Mouse (Mus musculus) liver, embryonic 16.5 days (tissue): ENCODE data around the gene Zfp410. TPM values are rescaled to one million over a fixed set of nuclear protein-coding genes. Genes with fewer than 3 reads are reported as not detected.

Source experiments
- ATAC-seq: fragments of 200-750 bp; cut with Nextera tagmentation; 2 replicates; pipeline ENCODE4 v1.8.0; 2017; ENCODE audit warnings: low read depth, mild to moderate bottlenecking, moderate number of reproducible peaks, moderate library complexity
- H3K27ac ChIP-seq: fragments of 300-500 bp; sonication (generic); 2 replicates; pipeline ENCODE4 v1.5.1; 2014; ENCODE audit warnings: mild to moderate bottlenecking, low read length
- H3K27me3 ChIP-seq: fragments of 300-500 bp; sonication (generic); 2 replicates; pipeline ENCODE4 v1.6.1; 2014; ENCODE audit warnings: low read depth, low read length, mixed read lengths; ENCODE audit not compliant: control insufficient read depth, insufficient read depth
- H3K36me3 ChIP-seq: fragments of 300-500 bp; sonication (generic); 2 replicates; pipeline ENCODE4 v1.6.1; 2014; ENCODE audit warnings: mild to moderate bottlenecking; ENCODE audit not compliant: control insufficient read depth, insufficient read depth
- H3K4me1 ChIP-seq: fragments of 300-500 bp; sonication (generic); 2 replicates; pipeline ENCODE4 v1.6.1; 2014; ENCODE audit warnings: low read depth, low read length, mixed read lengths; ENCODE audit not compliant: control insufficient read depth
- H3K4me2 ChIP-seq: fragments of 300-500 bp; sonication (generic); 2 replicates; pipeline ENCODE4 v1.6.1; 2014; ENCODE audit warnings: low read depth, low read length, mixed read lengths
- H3K4me3 ChIP-seq: fragments of 300-500 bp; sonication (generic); 2 replicates; pipeline ENCODE4 v1.5.1; 2014; ENCODE audit warnings: low read depth, mild to moderate bottlenecking, low read length
- H3K9ac ChIP-seq: fragments of 300-500 bp; sonication (generic); 2 replicates; pipeline ENCODE4 v1.6.1; 2014; ENCODE audit warnings: low read depth, low read length
- H3K9me3 ChIP-seq: fragments of 300-500 bp; sonication (generic); replicated peaks from 2 replicates; pipeline ENCODE4 v1.6.1; 2016; ENCODE audit warnings: low read length; ENCODE audit not compliant: control insufficient read depth
- WGBS: fragments of 180-500 bp; shearing (Covaris S2); extraction: QIAGEN DNeasy Blood & Tissue Kit; methylation state at CpG from one replicate; pipeline ENCODE4 v1.1.7; 2014; ENCODE audit not compliant: insufficient replicate concordance; 5-methylcytosine and 5-hydroxymethylcytosine counted together
- polyA plus RNA-seq: library from polyadenylated mRNA; unstranded; fragments of >200 nt; fragmentation: Nextera tagmentation; extraction: Ambion mirVana; gene quantifications from 2 replicates; pipeline ENCODE4 v1.2.1, GENCODE M21; 2015

Gene Zfp410
- polyA plus RNA-seq, 1 experiment from 2014 or later, result 32.3 TPM

DNA sequence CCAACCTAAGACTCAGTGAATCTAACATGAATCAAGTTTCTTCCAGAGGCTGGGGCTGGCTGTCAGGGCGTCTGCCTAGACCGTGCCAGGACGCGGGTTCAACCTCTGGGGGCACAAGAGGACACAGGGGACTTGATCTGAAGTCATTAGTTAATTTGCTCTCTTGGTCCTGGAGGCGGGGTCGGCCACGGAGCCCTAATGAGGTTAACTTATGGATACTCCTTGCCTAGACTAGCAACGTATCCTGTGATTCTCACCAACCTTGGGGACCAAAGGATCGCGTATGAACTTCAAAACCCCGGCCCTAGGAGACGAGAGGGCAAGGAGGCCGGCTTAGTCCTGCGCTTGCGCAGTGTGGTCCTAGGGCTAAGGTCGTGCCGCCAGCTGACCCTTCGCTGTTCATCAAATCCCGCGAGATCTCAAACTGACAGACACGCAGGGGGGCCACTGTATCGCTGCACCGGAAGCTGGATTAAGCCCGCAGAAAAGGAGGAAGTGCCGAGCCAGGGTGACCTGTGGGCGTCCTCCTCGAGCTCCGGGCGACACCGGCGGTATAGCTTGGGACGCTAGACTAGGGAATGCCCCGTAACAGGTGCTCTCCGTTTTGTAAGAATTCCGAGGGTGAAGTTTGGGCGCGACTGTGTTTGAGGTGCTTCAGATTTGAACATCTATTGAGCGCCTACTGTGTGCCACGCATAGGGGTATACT, 31.6 kb upstream of the Zfp410 start, which contains the start of gene Ptgr2:
Gene Ptgr2, plus strand, starts transcription at position 348 of the 708 bp plus-strand sequence.
- Histone ChIP-seq H3K27me3 (no peaks in the 10 kb centered on the region), H3K9ac (peak within 1 kb of the TSS; percentile 85), H3K9me3 (no peaks in the 10 kb centered on the region), H3K27ac (peak within 1 kb of the TSS; percentile 91), H3K4me3 (peak within 1 kb of the TSS; percentile 74), H3K36me3 (no peaks in the 10 kb centered on the region), H3K4me1 (peaks cover 16% of the 10 kb centered on the region), H3K4me2 (peak within 1 kb of the TSS; percentile 66)
- peak; percentile 99 for ATAC-seq
- WGBS, result under 1% methylated on average over 39 of the region's 39 CpGs

GRCm38 (mm10) chr12:84285593-84285968, 31.1 kb upstream of the Zfp410 start:
- Histone ChIP-seq H3K36me3 (no peaks in the 10 kb centered on the region), H3K4me3 (peak overlapping the region; percentile 74), H3K4me2 (peak overlapping the region; percentile 66), H3K9me3 (no peaks in the 10 kb centered on the region), H3K9ac (peak overlapping the region; percentile 85), H3K4me1 (peaks cover 16% of the 10 kb centered on the region), H3K27ac (peak overlapping the region; percentile 91), H3K27me3 (no peaks in the 10 kb centered on the region)
- WGBS, result 13% methylated on average over 8 of the region's 8 CpGs
- peak; percentile 9; the same call in 1 of the 2 replicates for ATAC-seq

DNA sequence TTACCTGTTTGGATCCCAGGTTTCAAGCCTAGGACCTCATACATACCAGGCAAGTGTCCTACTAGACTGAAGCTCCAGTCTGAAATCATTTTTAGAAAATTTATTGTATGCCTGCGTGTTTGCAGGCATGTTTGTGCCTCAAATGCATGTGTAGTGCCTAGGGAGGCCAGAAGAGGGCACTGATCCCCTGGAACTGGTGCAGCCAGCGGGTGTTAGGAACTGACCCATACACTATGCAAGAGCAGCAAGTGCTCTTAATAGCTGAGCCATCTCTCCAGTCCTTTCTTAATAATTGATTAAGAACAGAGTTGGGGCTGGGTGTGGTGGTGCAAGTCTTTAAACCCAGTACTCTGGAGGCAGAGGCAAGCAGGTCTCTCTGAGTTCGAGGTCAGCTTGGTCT, 28.2 kb upstream of the Zfp410 start:
- H3K9me3 ChIP-seq, result no peaks in the 10 kb centered on the region
- H3K4me3 ChIP-seq, result no peak overlapping the region
- no peak overlapping the region for H3K9ac ChIP-seq
- H3K27ac ChIP-seq, result no peak overlapping the region
- peaks cover 5% of the 10 kb centered on the region for H3K36me3 ChIP-seq
- no peaks in the 10 kb centered on the region for H3K27me3 ChIP-seq
- H3K4me2 ChIP-seq, result no peak overlapping the region
- 62% methylated on average over 3 of the region's 3 CpGs for WGBS
- no peak for ATAC-seq
- H3K4me1 ChIP-seq, result peaks cover 16% of the 10 kb centered on the region

GRCm38 (mm10) chr12:84297851-84298250, 18.8 kb upstream of the Zfp410 start:
- Histone ChIP-seq H3K4me3 (no peak overlapping the region), H3K27ac (no peak overlapping the region), H3K4me2 (no peak overlapping the region), H3K9me3 (no peaks in the 10 kb centered on the region), H3K36me3 (peaks cover 25% of the 10 kb centered on the region), H3K4me1 (peaks cover 6% of the 10 kb centered on the region), H3K9ac (no peak overlapping the region), H3K27me3 (no peaks in the 10 kb centered on the region)
- ATAC-seq, result no peak
- whole genome bisulfite sequencing, result 89% methylated on average over 6 of the region's 6 CpGs

DNA sequence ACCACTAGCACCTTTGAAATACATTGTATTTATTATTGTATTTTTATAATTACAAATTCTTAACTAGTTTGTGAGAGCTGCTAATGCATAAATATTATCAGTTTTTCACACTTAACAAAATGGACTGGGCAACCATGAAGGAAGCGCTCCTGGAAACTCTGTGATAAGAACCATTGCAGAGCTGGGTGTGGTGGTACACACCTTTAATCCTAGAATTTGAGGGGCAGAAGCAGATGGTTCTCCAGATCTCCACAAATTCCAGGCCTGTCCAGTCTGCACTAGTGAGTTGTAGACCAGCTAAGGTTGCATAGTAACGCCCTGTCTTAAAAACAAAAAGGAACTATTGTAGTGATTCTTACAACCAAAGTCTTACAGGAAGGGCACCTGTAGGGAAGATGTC, 17.4 kb upstream of the Zfp410 start:
- WGBS, result 74% methylated on average over 2 of the region's 2 CpGs
- no peaks in the 10 kb centered on the region for H3K9me3 ChIP-seq
- no peak overlapping the region for H3K4me3 ChIP-seq
- H3K4me2 ChIP-seq, result no peak overlapping the region
- H3K36me3 ChIP-seq, result peaks cover 23% of the 10 kb centered on the region
- H3K9ac ChIP-seq, result no peak overlapping the region
- no peaks in the 10 kb centered on the region for H3K27me3 ChIP-seq
- H3K27ac ChIP-seq, result no peak overlapping the region
- ATAC-seq, result peak; percentile 74
- peaks cover 6% of the 10 kb centered on the region for H3K4me1 ChIP-seq

GRCm38 (mm10) chr12:84304101-84304500, 12.6 kb upstream of the Zfp410 start:
- no peak overlapping the region for H3K4me2 ChIP-seq
- H3K27me3 ChIP-seq, result no peaks in the 10 kb centered on the region
- no peaks in the 10 kb centered on the region for H3K9me3 ChIP-seq
- no peak overlapping the region for H3K9ac ChIP-seq
- 81% methylated on average over 5 of the region's 5 CpGs for WGBS
- peaks cover 29% of the 10 kb centered on the region for H3K36me3 ChIP-seq
- no peak overlapping the region for H3K4me3 ChIP-seq
- ATAC-seq, result peak; percentile 27; the same call in 1 of the 2 replicates
- peaks cover 5% of the 10 kb centered on the region for H3K4me1 ChIP-seq
- H3K27ac ChIP-seq, result no peak overlapping the region

GRCm38 (mm10) chr12:84304554-84304953, 12.1 kb upstream of the Zfp410 start:
- H3K36me3 ChIP-seq, result peaks cover 28% of the 10 kb centered on the region

DNA sequence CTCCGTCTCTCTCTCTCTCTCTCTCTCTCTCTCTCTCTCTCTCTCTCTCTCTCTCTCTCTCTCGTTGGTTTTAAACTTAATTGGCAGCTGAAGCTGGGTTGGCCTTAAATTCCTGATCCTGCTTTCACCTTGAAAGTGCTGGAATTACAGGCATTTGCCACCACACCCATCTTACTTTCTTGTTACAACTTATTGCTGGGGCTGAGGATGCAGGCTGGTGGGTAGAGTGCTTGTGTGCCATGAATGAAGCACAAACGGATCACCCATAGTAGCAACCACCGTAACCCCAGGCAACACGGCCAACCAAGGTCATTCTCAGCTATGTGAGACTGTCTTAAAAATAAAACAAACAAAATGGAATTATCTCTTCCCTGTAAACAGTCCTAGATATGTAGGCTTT, 5.3 kb upstream of the Zfp410 start:
- no peak for ATAC-seq
- H3K4me2 ChIP-seq, result no peak overlapping the region

More at GRCm38 (mm10) chr12:84304554-84304953, 12.1 kb upstream of the Zfp410 start:
- no peaks in the 10 kb centered on the region for H3K27me3 ChIP-seq
- no peak overlapping the region for H3K9ac ChIP-seq
- H3K4me2 ChIP-seq, result no peak overlapping the region
- ATAC-seq, result no peak
- H3K4me1 ChIP-seq, result peaks cover under 1% of the 10 kb centered on the region
- H3K9me3 ChIP-seq, result no peaks in the 10 kb centered on the region
- 55% methylated on average over 1 of the region's 1 CpGs for WGBS
- no peak overlapping the region for H3K4me3 ChIP-seq
- no peak overlapping the region for H3K27ac ChIP-seq

DNA sequence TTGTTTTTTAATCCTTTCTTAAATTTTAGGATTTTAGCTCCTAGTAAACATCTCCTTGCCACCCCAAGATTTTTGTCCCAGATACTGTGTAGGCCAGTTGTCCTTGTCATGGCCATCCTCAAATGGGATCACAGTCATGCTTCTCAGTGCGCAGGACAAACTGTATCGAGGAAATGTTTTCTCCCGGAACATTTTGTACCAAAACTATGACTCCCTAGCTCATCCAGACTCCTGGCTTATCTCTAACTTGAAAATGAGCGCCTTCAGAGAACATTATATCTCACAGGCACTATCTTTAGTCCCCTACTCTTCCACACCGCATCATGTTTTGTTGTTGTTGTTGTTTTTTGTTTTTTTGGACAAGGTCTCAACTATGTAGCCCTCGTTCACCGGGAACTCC, 646 bp upstream of the Zfp410 start:
- H3K4me3 ChIP-seq, result peak overlapping the region; percentile 99
- peak overlapping the region; percentile 92; the same call in 1 of the 2 replicates for H3K27ac ChIP-seq
- WGBS, result 38% methylated on average over 7 of the region's 7 CpGs
- H3K9me3 ChIP-seq, result no peaks in the 10 kb centered on the region
- H3K4me1 ChIP-seq, result peaks cover 31% of the 10 kb centered on the region
- ATAC-seq, result no peak
- H3K27me3 ChIP-seq, result no peaks in the 10 kb centered on the region
- H3K4me2 ChIP-seq, result peak overlapping the region; percentile 76
- H3K36me3 ChIP-seq, result no peaks in the 10 kb centered on the region; the same call in 1 of the 2 replicates
- peak overlapping the region; percentile 99 for H3K9ac ChIP-seq

More for the DNA sequence above, 5.3 kb upstream of the Zfp410 start:
- H3K9me3 ChIP-seq, result no peaks in the 10 kb centered on the region
- WGBS, result 81% methylated on average over 4 of the region's 5 CpGs
- H3K27me3 ChIP-seq, result no peaks in the 10 kb centered on the region
- peaks cover 8% of the 10 kb centered on the region for H3K36me3 ChIP-seq
- no peak overlapping the region for H3K9ac ChIP-seq
- H3K4me1 ChIP-seq, result peaks cover 6% of the 10 kb centered on the region; the same call in 1 of the 2 replicates
- H3K27ac ChIP-seq, result no peak overlapping the region
- H3K4me3 ChIP-seq, result no peak overlapping the region
